Mouse (Mus musculus): ENCODE measurements around the gene Hmcn2. TPM values are rescaled to one million over a fixed set of nuclear protein-coding genes. Genes with fewer than 3 reads are reported as not detected.

The Hmcn2 gene
- total RNA-seq, 2 experiments from 2014 or later: 0.25 to 0.49 TPM

- DNase-seq (ENCODE audit: extremely low spot score in 1 of 2, low spot score in 1 of 2): peak; percentile 49 to 51
Observed at GRCm38 (mm10) chr2:31381292-31381846, 67.2 kb downstream of the Hmcn2 start.

GRCm38 (mm10) chr2:31382952-31383351 is 68.7 kb downstream of the Hmcn2 start:
- DNase-seq (ENCODE audit: extremely low spot score in 1 of 2, low spot score in 1 of 2): peak; percentile 33 to 63

- DNase-seq (ENCODE audit: extremely low spot score in 1 of 2, low spot score in 1 of 2): no peak
Observed at GRCm38 (mm10) chr2:31416968-31417367, 102.8 kb downstream of the Hmcn2 start.

GRCm38 (mm10) chr2:31418021-31418420 is 103.8 kb downstream of the Hmcn2 start:
- no peak for DNase-seq (ENCODE audit: extremely low spot score in 1 of 2, low spot score in 1 of 2)

GRCm38 (mm10) chr2:31418571-31418970 is 104.4 kb downstream of the Hmcn2 start:
- no peak for DNase-seq (ENCODE audit: extremely low spot score in 1 of 2, low spot score in 1 of 2)

GRCm38 (mm10) chr2:31420914-31421313 is 106.7 kb downstream of the Hmcn2 start:
- DNase-seq (ENCODE audit: extremely low spot score in 1 of 2, low spot score in 1 of 2): no peak

- no peak for DNase-seq (ENCODE audit: extremely low spot score in 1 of 2, low spot score in 1 of 2)
Observed at GRCm38 (mm10) chr2:31422576-31422975, 108.4 kb downstream of the Hmcn2 start.

- DNase-seq (ENCODE audit: extremely low spot score in 1 of 2, low spot score in 1 of 2): no peak
Observed at GRCm38 (mm10) chr2:31431477-31431876, 117.3 kb downstream of the Hmcn2 start.

- DNase-seq (ENCODE audit: extremely low spot score in 1 of 2, low spot score in 1 of 2): no peak
Observed at GRCm38 (mm10) chr2:31434746-31435145, 120.5 kb downstream of the Hmcn2 start.

- peak; percentile 33 to 58 for DNase-seq (ENCODE audit: extremely low spot score in 1 of 2, low spot score in 1 of 2)
Observed at GRCm38 (mm10) chr2:31435567-31435966, 121.4 kb downstream of the Hmcn2 start.

GRCm38 (mm10) chr2:31437480-31438245 is 123.4 kb downstream of the Hmcn2 start:
- no peak for DNase-seq (ENCODE audit: extremely low spot score in 1 of 2, low spot score in 1 of 2)

GRCm38 (mm10) chr2:31439576-31439975 is 125.4 kb downstream of the Hmcn2 start:
- DNase-seq (ENCODE audit: extremely low spot score in 1 of 2, low spot score in 1 of 2): no peak

- peak in 1 of 2 experiments; percentile 13 for DNase-seq (ENCODE audit: extremely low spot score in 1 of 2, low spot score in 1 of 2)
Observed at GRCm38 (mm10) chr2:31442480-31443160, 128.4 kb downstream of the Hmcn2 start.

GRCm38 (mm10) chr2:31446036-31446435 is 131.8 kb downstream of the Hmcn2 start:
- no peak for DNase-seq (ENCODE audit: extremely low spot score in 1 of 2, low spot score in 1 of 2)

GRCm38 (mm10) chr2:31446456-31446855 is 132.2 kb downstream of the Hmcn2 start:
- no peak for DNase-seq (ENCODE audit: extremely low spot score in 1 of 2, low spot score in 1 of 2)

GRCm38 (mm10) chr2:31447536-31447935 is 133.3 kb downstream of the Hmcn2 start:
- no peak for DNase-seq (ENCODE audit: extremely low spot score in 1 of 2, low spot score in 1 of 2)

GRCm38 (mm10) chr2:31448756-31449440 is 134.7 kb downstream of the Hmcn2 start:
- no peak for DNase-seq (ENCODE audit: extremely low spot score in 1 of 2, low spot score in 1 of 2)

GRCm38 (mm10) chr2:31449441-31449815 is 135.2 kb downstream of the Hmcn2 start:
- peak in 1 of 2 experiments; percentile 37 for DNase-seq (ENCODE audit: extremely low spot score in 1 of 2, low spot score in 1 of 2)

- DNase-seq (ENCODE audit: extremely low spot score in 1 of 2, low spot score in 1 of 2): no peak
Observed at GRCm38 (mm10) chr2:31449902-31450301, 135.7 kb downstream of the Hmcn2 start.

GRCm38 (mm10) chr2:31450661-31451060 is 136.4 kb downstream of the Hmcn2 start:
- no peak for DNase-seq (ENCODE audit: extremely low spot score in 1 of 2, low spot score in 1 of 2)

- DNase-seq (ENCODE audit: extremely low spot score in 1 of 2, low spot score in 1 of 2): no peak
Observed at GRCm38 (mm10) chr2:31451530-31451929, 137.3 kb downstream of the Hmcn2 start.

Measured in layer of hippocampus, postnatal 25 days (tissue).